Mouse (Mus musculus): ENCODE results near the gene Rora.
"Not testable (repeated sequence)": the region's sequence is repeated elsewhere in the genome, so short reads cannot be mapped to it uniquely, and the experiment has no call there.

The Rora gene

GRCm38 (mm10) chr9:69084086-69084719 lies 430.6 kb downstream of the Rora start:
- in situ Hi-C loops (cut with MseI, MboI), result no loop called here

DNA sequence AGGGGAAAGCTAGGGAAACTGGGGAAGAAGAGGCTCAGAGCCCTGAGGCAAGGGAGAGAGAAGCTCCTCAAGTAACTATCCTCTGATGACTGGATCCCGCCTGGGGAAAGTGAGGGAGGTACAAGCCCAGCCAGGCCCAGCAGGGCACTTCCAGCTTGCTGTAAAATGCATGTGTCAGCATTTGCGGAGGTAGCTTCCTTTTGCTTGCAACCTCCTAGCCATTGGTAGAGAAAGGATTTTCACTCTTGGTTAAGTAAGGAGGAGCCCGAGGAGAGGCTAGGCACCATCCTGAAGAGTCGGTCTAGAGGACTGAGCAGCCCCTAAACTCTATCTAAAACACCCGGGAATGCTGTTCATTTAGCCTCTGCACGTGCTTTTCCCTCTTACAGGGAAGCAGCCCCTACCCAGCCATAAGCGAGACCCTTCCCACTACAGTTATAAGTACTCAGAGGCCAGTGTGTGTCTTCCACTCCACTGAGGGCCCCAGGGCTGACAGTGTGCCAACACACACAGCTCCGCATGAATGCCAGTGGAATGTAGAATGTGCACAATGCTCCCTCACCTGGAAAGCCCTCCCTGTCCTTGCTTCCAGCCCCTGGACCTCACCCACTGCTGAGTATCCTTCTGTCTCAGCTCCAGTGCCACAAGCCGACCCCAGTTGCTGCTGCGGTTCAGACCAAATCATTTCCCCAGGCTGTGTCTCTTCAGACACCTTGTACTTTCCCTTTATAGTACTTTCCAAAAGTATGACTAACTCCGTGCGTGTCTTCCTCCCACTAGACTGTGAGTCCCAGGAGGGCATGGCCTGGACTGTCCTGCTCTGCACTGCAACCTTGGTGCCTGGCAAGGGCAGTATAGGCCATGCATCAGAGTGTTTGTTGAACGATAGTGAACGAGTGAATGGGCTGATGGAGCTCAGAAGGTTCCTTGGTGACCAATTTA lies 431.4 kb downstream of the Rora start:
- in situ Hi-C loops (cut with MseI, MboI), result no loop called here

DNA sequence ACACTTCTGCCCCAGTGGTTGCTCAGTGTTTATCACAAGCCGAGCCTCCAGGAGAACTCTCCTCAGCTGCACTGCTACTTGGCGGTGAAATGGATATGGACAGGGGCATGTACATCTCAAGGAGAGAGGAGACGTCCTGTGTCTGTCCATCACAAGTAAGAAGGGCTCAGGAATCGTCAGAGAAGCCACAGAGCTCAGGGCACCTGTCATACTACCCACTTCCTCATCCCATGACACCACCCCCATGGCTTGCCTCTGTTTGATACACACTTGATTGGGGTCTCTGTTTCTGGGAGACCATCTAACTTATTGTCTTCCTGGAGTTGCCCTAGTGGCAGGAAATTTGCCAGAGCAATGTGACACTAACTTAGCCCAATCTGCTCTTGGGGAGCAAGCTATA lies 433.3 kb downstream of the Rora start:
- in situ Hi-C loops (cut with MseI, MboI), result no loop called here

DNA sequence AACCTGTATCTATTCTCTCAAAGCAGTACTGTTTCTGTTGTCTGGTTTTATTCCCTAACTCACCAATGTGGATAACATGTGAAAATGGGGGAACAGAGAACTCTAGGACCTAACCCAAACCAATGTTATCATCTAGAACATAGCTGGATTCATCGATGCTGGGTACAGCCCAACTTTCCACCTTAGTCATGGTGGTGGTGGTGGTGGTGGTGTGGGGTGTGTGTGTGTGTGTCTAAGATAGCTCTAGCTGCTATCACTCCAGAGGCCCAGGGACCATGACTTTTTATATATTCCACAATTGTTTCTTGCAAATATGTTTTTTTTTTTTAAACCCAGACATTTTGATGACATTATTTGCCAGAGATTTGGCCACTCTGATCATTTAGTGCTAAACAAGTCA lies 433.7 kb downstream of the Rora start:
- in situ Hi-C loops (cut with MseI, MboI), result no loop called here

DNA sequence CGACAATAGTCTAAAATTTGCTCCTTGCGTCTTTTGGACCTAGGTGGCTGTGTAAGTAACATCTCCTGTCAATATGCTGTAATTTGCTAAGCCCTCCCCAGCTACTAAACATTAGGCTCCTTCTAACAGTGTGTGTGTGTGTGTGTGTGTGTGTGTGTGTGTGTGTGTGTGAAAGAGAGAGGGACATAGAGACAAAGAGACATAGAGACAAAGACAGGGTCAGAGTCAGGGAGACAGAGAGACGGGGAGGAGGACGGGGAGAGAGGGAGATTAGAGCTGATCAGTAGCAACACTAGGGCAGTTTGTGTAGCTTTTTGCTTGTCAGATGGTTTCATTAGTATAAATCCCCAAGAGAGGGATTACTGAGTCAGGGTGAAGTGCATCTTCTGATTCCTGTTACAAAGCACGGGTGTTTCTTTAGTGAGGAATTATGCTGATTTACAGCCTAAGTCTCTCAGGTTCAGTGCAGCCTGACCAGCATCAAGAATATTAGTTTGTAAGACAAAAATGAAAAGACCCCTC lies 437.2 kb downstream of the Rora start:
- in situ Hi-C loops (cut with MseI, MboI), result no loop called here

GRCm38 (mm10) chr9:69092119-69093013 lies 438.8 kb downstream of the Rora start:
- in situ Hi-C loops (cut with MseI, MboI), result no loop called here

- in situ Hi-C loops (cut with MseI, MboI), result not testable (repeated sequence)
These were observed 446.7 kb downstream of the Rora start for GRCm38 (mm10) chr9:69100153-69100756.

DNA sequence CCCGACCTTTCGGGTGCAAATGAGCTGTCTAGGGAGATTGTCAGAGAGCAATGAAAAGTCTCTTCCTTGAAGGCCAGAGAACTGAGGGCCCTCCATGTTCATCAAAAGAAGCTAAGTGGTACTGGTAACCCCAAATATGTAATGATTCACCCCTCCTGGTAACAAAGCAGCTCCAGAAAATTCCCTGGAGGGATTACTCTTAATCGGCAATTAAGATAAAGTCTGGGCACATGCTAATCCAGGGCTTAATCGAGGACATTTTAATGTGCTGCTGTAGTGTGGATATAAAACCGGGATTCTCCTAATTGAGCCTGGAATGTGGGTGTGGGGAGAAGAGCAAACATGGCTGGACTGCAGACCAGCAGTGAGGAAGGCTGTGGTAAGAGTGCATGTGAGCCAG lies 450.7 kb downstream of the Rora start:
- in situ Hi-C loops (cut with MseI, MboI), result no loop called here

GRCm38 (mm10) chr9:69109618-69110300 lies 456.2 kb downstream of the Rora start:
- in situ Hi-C loops (cut with MseI, MboI), result no loop called here

GRCm38 (mm10) chr9:69110301-69110674 lies 456.7 kb downstream of the Rora start:
- in situ Hi-C loops (cut with MseI, MboI), result no loop called here

DNA sequence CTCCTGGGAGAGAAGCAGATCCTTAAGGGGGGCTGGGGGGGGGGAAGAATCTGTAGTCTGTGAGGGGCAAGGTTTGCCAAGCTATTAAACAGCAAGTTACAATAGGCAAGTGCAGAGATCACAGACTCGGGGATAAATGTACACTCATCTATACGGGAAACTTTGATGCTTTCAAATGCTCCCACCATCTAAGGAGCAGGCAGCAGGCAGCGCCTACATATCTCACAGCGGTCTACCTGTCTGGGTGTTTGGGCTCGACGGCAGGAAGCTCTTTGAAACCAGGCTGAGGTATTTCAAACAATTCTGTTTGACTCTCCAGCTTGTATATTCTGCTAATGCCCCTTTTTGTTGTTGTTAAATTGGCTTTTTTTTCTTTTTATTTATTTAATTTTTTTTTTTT lies 457.1 kb downstream of the Rora start:
- in situ Hi-C loops (cut with MseI, MboI), result no loop called here

GRCm38 (mm10) chr9:69111539-69111938 lies 458.0 kb downstream of the Rora start:
- in situ Hi-C loops (cut with MseI, MboI), result no loop called here

DNA sequence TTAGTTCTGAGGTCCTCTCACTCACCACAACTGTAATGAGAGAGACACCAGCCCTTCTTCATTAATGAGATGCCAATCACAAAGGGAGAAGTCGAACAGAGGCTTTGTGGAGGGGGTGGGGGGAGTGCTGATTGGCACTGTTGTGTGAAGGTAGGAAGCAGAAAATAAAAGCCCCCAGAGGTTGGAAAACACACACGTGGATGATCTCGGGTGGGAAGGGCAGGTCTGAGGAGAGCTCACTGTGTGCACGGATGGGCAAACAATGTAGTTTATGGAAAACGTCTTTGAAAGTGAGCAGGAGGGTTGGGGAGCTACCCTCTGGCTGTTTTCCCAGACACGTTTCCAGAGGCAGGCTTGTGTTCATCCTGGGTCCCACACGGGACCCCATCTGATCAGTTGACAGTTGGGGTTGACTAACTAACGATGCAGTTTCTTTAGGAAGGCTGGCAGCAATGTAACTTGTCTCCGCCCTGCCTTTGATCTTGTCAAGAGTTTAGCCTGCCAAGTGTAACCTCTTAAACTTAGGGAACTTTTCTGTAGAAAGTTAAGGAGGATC lies 460.9 kb downstream of the Rora start:
- in situ Hi-C loops (cut with MseI, MboI), result no loop called here

DNA sequence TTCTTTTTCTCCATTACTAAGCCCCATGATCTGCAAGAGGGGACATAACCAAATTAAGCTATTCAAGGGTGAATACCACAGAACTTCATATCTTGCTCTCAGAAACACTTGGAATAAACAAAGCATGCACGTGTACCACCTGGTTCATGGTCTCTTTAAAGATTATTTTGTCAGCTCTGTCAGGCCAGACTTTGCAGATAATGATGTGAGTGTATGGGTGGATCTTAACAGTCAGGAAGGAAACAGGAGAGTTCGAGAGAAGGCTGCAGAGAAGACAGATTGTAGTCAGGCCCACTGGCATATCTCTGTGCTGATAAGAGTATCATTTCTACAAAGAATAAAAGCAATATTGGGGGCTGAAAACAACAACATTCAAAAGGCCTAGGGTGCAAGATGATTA lies 463.2 kb downstream of the Rora start:
- in situ Hi-C loops (cut with MseI, MboI), result no loop called here

- in situ Hi-C loops (cut with MseI, MboI), result no loop called here
These were observed 467.6 kb downstream of the Rora start for GRCm38 (mm10) chr9:69121117-69121740.

DNA sequence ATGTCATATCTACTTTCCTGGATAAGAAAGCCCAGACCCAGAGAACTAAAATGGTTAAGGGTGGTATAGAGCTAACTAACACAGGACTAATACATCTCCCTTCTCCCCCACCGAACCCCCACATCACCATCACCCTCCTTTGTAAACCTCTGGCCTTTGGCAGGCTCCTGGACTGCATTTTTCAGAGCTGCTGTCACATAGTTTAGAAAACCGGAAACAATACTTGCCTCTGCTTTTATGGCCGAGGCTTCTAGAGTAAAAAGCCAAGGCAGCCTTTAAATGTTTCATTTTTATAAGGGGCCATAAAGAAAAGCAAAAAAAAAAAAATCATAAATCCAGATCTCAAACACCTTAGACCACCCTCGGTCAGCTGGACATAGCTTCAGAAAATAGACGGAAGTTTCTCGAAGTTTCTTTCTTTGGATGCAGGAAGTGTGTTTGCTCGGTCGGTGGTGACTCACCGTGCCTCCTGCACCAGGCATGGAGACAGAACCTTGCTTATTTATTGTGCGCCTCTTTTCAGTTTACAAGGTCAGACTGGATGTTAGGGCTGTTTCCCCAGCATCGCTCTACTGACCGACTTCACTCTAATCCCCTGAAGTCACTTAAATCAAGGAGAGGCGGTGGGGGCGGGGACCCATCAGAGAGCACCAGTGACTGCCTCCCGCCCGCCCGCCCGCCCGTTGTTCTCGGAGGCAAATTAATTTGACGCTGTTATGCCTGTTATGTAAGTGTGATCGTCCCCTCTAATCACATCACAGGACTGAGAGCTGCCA lies 471.6 kb downstream of the Rora start:
- in situ Hi-C loops (cut with MseI, MboI), result no loop called here

DNA sequence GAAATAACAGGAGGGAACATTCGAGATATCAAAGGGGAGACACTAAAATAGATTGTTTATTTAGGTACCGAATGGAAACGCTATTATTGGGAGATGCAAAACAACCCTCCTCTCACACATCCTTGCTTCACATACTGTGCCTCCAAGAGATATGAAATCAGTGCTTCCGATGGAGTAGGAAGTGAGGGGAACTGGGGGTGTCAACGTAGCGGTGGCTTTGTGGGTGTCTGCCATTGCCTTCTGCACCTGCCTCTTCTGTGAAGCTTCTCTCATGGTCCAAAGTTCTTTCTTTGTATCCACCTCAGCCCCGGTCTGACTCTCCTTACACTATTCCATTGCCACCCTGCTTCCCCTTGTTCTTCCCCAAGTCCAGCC lies 472.2 kb downstream of the Rora start:
- in situ Hi-C loops (cut with MseI, MboI), result no loop called here

DNA sequence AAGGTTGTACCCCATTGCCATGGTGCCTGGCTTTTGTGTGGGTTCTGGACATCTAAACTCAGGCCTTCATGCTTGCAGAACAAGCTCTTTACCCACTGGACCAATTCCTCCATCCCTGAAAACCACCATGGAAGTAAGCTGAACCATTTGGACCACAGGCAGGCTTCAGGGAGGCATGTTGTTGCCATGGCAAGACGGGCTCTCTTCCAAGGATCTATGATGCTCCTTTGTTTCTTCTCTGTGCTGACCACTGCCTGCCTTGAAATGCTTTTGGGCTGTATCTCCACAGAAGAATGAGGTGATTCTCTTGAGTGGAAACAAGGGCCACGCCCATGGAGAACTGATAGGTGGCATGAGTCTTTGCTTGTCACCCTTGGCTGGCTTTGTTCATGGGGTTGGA lies 473.0 kb downstream of the Rora start:
- in situ Hi-C loops (cut with MseI, MboI), result no loop called here

DNA sequence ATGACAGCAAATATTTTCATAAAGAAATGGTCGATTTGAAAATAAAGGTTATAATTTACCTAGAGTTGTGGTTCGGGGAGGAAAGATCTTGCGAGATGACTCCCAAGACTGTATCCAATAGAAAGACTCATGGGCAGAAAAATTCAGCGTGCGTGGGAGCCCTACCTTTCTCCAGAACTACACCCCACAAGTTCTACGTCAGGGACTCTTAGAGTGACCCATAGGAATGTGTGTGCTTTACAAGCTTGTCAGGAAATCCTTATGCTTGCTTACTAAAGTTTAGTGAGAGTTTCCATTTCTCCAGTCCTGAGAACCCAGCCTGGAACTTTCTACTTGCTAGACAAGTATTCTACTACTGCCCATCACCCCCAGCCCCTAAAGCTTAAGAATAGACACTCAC lies 474.7 kb downstream of the Rora start:
- in situ Hi-C loops (cut with MseI, MboI), result no loop called here
